Mouse (Mus musculus): Measurements from ENCODE around the gene Ccdc34.

GRCm38 (mm10) chr2:110073023-110073422 lies 55.4 kb downstream of the Ccdc34 start:
- TF ChIP-seq CTCF (conservative IDR thresholded peaks at IDR 0.05; ENCODE audit: low read length): no peak
- no peak for TF ChIP-seq POU5F1 (IDR thresholded peaks at IDR 0.05; ENCODE audit: borderline replicate concordance, low read length)
- no peak for TF ChIP-seq NANOG (IDR thresholded peaks at IDR 0.05; ENCODE audit: borderline replicate concordance, low read length)

Measured in E14TG2a.4 (cell line).